Comparison of ENCODE assay signal across 8 mouse cellular contexts in the genomic region with DNA sequence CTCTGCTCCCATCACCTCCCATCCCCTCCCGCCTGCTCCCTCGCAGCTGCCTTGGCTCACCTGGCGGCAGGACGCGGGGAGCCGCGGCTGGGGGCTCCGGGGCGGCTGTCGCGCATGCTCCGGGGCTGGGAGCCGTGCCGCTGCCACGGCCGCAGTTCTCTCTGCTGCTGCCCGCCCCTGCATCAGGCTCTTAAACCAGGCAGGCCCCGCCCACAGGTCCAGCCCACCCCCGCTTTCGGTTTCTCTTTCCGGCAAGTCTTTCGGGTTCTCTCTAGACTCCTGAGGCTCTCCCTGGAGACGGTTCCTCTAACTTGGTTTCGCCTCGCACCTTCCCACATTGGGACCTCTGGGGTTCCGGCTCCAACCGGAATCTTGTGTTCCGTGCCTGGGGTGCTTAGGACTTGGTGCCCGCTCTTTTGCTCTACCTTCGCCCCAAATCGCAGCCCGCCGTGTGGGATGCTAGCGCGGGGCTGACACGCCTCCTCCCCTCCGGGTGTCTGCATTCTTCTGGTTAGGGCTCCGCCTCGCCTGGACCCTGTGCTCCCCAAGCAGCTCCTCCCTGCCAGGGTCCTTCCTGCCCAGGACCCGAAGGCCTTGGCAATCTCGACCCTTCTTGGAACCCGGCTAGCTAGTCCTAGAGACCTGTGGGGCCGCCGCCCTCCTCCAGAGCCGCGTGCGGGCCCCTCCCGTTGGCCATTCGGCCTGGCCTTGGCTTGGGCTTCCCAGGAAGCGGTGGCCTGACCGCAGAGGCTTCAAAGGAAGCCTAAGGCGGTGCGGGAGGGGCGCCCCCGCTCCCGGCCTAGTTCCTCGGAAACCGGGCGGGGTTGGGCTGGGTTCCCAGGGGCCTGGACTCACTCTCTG. TPM values are rescaled to one million over a fixed set of nuclear protein-coding genes. Genes with fewer than 3 reads are reported as not detected.
DNase-seq lines count a peak whose midpoint lies in the region; ATAC-seq and TF ChIP-seq lines count a peak whose summit lies in the region.

Gene Socs1 (minus strand): TSS at position 166 of the 861 bp plus-strand sequence.

- in situ Hi-C loops in ES-E14 (cut with MboI; ENCODE audit: low sequenced_read_pairs in 2 of 2, unreplicated experiment in 2 of 2), result loop anchor here in 1 of 2 experiments (10.0 kb wide), 1 partner anchor 371 kb away; the partner anchor contains the start of gene Nubp1

- intact Hi-C loops in heart, postnatal 14 days (cut with DNase I), result loop anchor here (1.0 to 5.0 kb wide), 5 partner anchors 62 to 215 kb away; no protein-coding TSS in a partner anchor

- WGBS in forebrain, embryonic 14.5 days, result 0% methylated on average over 43 of the region's 59 CpGs
- under 1% methylated on average over 57 of the region's 59 CpGs for WGBS in lung, embryonic 14.5 days
- WGBS in olfactory bulb, adult 2 months, result under 1% methylated on average over 59 of the region's 59 CpGs
- WGBS in thymus, adult 2 months, result under 1% methylated on average over 59 of the region's 59 CpGs

- 0 out of 2 replicates have a peak, but pooled peaks cover 9% of the 10 kb centered on the region for H3K27me3 ChIP-seq in forebrain, embryonic 14.5 days (replicated peaks; ENCODE audit: control insufficient read depth, insufficient read depth, low read length)
- no peaks in the 10 kb centered on the region for H3K27me3 ChIP-seq in lung, embryonic 14.5 days (ENCODE audit: insufficient read depth, low read length)
- H3K27me3 ChIP-seq in thymus, adult 2 months (ENCODE audit: control insufficient read depth, insufficient read depth, low read length), result no peaks in the 10 kb centered on the region

- H3K4me2 ChIP-seq in forebrain, embryonic 14.5 days (ENCODE audit: low read length), result peak within 1 kb of the TSS; percentile 97
- peak within 1 kb of the TSS; percentile 98 for H3K4me2 ChIP-seq in lung, embryonic 14.5 days

- H3K9me3 ChIP-seq in ES-E14 (ENCODE audit: control insufficient read depth, insufficient read depth, low read depth, low read length), result no peaks in the 10 kb centered on the region
- no peaks in the 10 kb centered on the region for H3K9me3 ChIP-seq in forebrain, embryonic 14.5 days (replicated peaks; ENCODE audit: control insufficient read depth, low read length)
- no peaks in the 10 kb centered on the region for H3K9me3 ChIP-seq in lung, embryonic 14.5 days (ENCODE audit: low read depth, low read length)

- no peak for TF ChIP-seq CTCF in lung, embryonic 14.5 days (IDR thresholded peaks at IDR 0.05; ENCODE audit: low read depth)
- no peak for TF ChIP-seq CTCF in olfactory bulb, adult 2 months (IDR thresholded peaks at IDR 0.05; ENCODE audit: insufficient read depth, low read depth, low read length)
- TF ChIP-seq CTCF in thymus, adult 2 months (IDR thresholded peaks at IDR 0.05; ENCODE audit: borderline replicate concordance, control insufficient read depth, extremely low read depth, insufficient read depth, low read length, poor library complexity), result no peak

- peak within 1 kb of the TSS; percentile 81 to 98 for H3K4me3 ChIP-seq in ES-E14 (ENCODE audit: insufficient read depth in 1 of 2, low read depth in 1 of 2, low read length in 2 of 2, poor library complexity in 1 of 2, severe bottlenecking in 1 of 2)
- H3K4me3 ChIP-seq in forebrain, embryonic 14.5 days (ENCODE audit: low read depth, low read length), result peak within 1 kb of the TSS; percentile 50
- H3K4me3 ChIP-seq in lung, embryonic 14.5 days (ENCODE audit: low read depth, low read length), result peak within 1 kb of the TSS; percentile 70
- peak within 1 kb of the TSS; percentile 69 for H3K4me3 ChIP-seq in olfactory bulb, adult 2 months (ENCODE audit: insufficient read depth, low read depth, low read length)
- H3K4me3 ChIP-seq in thymus, adult 2 months (ENCODE audit: control insufficient read depth, insufficient read depth, low read length), result peak within 1 kb of the TSS; percentile 77

- H3K4me1 ChIP-seq in ES-E14 (ENCODE audit: control insufficient read depth in 2 of 2, insufficient read depth in 2 of 2, low read length in 2 of 2, poor library complexity in 1 of 2), result peaks cover 7 to 18% of the 10 kb centered on the region in 2 experiments; a peak in 2 of 4 replicates
- H3K4me1 ChIP-seq in forebrain, embryonic 14.5 days (ENCODE audit: control insufficient read depth, insufficient read depth, low read length), result 0 out of 2 replicates have a peak, but pooled peaks cover 3% of the 10 kb centered on the region
- peaks cover 21% of the 10 kb centered on the region for H3K4me1 ChIP-seq in lung, embryonic 14.5 days (ENCODE audit: insufficient read depth)
- H3K4me1 ChIP-seq in olfactory bulb, adult 2 months (ENCODE audit: control insufficient read depth, insufficient read depth, low read length), result peaks cover 24% of the 10 kb centered on the region
- peaks cover 54% of the 10 kb centered on the region for H3K4me1 ChIP-seq in thymus, adult 2 months (replicated peaks; ENCODE audit: control insufficient read depth, insufficient read depth, low read length)

- peak within 1 kb of the TSS; percentile 77 for H3K9ac ChIP-seq in ES-E14 (ENCODE audit: insufficient read depth, low read depth, low read length, poor library complexity, severe bottlenecking)
- H3K9ac ChIP-seq in forebrain, embryonic 14.5 days (ENCODE audit: low read length), result peak within 1 kb of the TSS; percentile 67
- peak within 1 kb of the TSS; percentile 85 for H3K9ac ChIP-seq in lung, embryonic 14.5 days

- peak; percentile 80 for DNase-seq in ES-E14 (ENCODE audit: low read depth, low spot score)
- peak; percentile 64 for DNase-seq in cerebellum, adult 11 months
- DNase-seq in forebrain, embryonic 14.5 days (ENCODE audit: low spot score), result peak; percentile 91
- peak; percentile 87 to 88 for DNase-seq in heart, postnatal 14 days
- DNase-seq in layer of hippocampus, adult 18-20 months (ENCODE audit: low spot score in 2 of 2), result peak; percentile 56 to 72
- peak; percentile 96 for DNase-seq in lung, embryonic 14.5 days
- DNase-seq in thymus, adult 2 months, result peak; percentile 95

- peak; percentile 88 for ATAC-seq in forebrain, embryonic 14.5 days
- ATAC-seq in lung, embryonic 14.5 days (ENCODE audit: insufficient read depth), result peak; percentile 87

- peak; percentile 45; the same call in 1 of the 2 replicates for TF ChIP-seq POLR2A in olfactory bulb, adult 2 months (IDR thresholded peaks at IDR 0.05; ENCODE audit: insufficient read depth, low read depth, low read length)
- TF ChIP-seq POLR2A in thymus, adult 2 months (IDR thresholded peaks at IDR 0.05; ENCODE audit: control insufficient read depth, extremely low read depth, insufficient read depth, low read length, poor library complexity), result peak; percentile 97

- H3K36me3 ChIP-seq in ES-E14 (ENCODE audit: control insufficient read depth, insufficient read depth, low read length, poor library complexity, severe bottlenecking), result no peaks in the 10 kb centered on the region
- no peaks in the 10 kb centered on the region for H3K36me3 ChIP-seq in forebrain, embryonic 14.5 days (ENCODE audit: control insufficient read depth, insufficient read depth, low read length)
- H3K36me3 ChIP-seq in lung, embryonic 14.5 days (ENCODE audit: insufficient read depth), result no peaks in the 10 kb centered on the region
- peaks cover 25% of the 10 kb centered on the region for H3K36me3 ChIP-seq in thymus, adult 2 months (ENCODE audit: control insufficient read depth, insufficient read depth, low read length)

- peak within 1 kb of the TSS; percentile 47; the same call in 1 of the 2 replicates for H3K27ac ChIP-seq in ES-E14 (ENCODE audit: insufficient read depth, low read depth, low read length, poor library complexity, severe bottlenecking)
- peak within 1 kb of the TSS; percentile 70 for H3K27ac ChIP-seq in forebrain, embryonic 14.5 days (ENCODE audit: low read depth, low read length)
- H3K27ac ChIP-seq in lung, embryonic 14.5 days (ENCODE audit: low read depth), result peak within 1 kb of the TSS; percentile 98
- peak within 1 kb of the TSS; percentile 71 for H3K27ac ChIP-seq in olfactory bulb, adult 2 months (ENCODE audit: insufficient read depth, low read depth, low read length)
- peak within 1 kb of the TSS; percentile 88 for H3K27ac ChIP-seq in thymus, adult 2 months (ENCODE audit: control insufficient read depth, insufficient read depth, low read length)

TF ChIP-seq in ES-E14, 5 proteins besides CTCF, POLR2A, EP300 and RAD21:
- TF ChIP-seq MAFK (IDR thresholded peaks at IDR 0.05; ENCODE audit: insufficient read depth, low read depth, low read length), result no peak

RNA-seq across cellular contexts. Expression of gene Socs1, which starts in this region (rescaled TPM):
- total RNA-seq in ES-E14 (2012; rRNA removed), result 2.4 and 2.5 TPM in 2 replicates
- polyA plus RNA-seq in forebrain, embryonic 14.5 days (2014; fragmentation: Nextera tagmentation; extraction: Ambion mirVana), result 1.1 and 1.6 TPM in 2 replicates
- 1 to 10 TPM in 1 of 2 experiments, under 1 TPM in 1; 0.84 to 1.9 TPM for total RNA-seq in heart, postnatal 14 days (2021)
- total RNA-seq in layer of hippocampus, adult 18-20 months (2021), result under 1 TPM; 0.71 to 0.82 TPM
- 9.1 and 9.3 TPM in 2 replicates for polyA plus RNA-seq in lung, embryonic 14.5 days (2014; fragmentation: Nextera tagmentation; extraction: Ambion mirVana)
- polyA plus RNA-seq in olfactory bulb, adult 2 months (2012; ENCODE audit: insufficient read depth, insufficient read length, low replicate concordance, missing spikeins), result not detected in 2 replicates
- 279 and 377 TPM in 2 replicates for polyA plus RNA-seq in thymus, adult 2 months (2012; rRNA removed)

Comparison
In these comparisons a context has a peak if more than half of its experiments do, and no peak if none do; other contexts are left out.
1. Peak in every context shown above with its lines: DNase-seq, ATAC-seq, H3K4me3 ChIP-seq and H3K27ac ChIP-seq.
2. Peak in DNase-seq in layer of hippocampus, adult 18-20 months; RNA of the gene not detected or under 1 TPM.
3. H3K27ac ChIP-seq: peak in every context shown above with its lines; median percentile 98 in lung, embryonic 14.5 days; 88 in thymus, adult 2 months; 71 in olfactory bulb, adult 2 months; 70 in forebrain, embryonic 14.5 days; 47 in ES-E14.